Mouse (Mus musculus): ENCODE results near the gene Pop5. TPM values are rescaled to one million over a fixed set of nuclear protein-coding genes. Genes with fewer than 3 reads are reported as not detected.

Pop5 gene
- polyA plus RNA-seq, 1 experiment from 2014 or later: 92.8 TPM

GRCm38 (mm10) chr5:115267469-115268045 is 31.9 kb downstream of the Pop5 start:
- Histone ChIP-seq H3K27me3 (ENCODE audit: control insufficient read depth, insufficient read depth, low read depth, low read length) (no peaks in the 10 kb centered on the region), H3K36me3 (ENCODE audit: control insufficient read depth, insufficient read depth, low read length) (no peaks in the 10 kb centered on the region), H3K4me2 (ENCODE audit: low read length) (no peak overlapping the region), H3K9ac (ENCODE audit: low read depth, low read length) (no peak overlapping the region), H3K27ac (ENCODE audit: low read length) (no peak overlapping the region), H3K9me3 (replicated peaks; ENCODE audit: control insufficient read depth, low read length, poor library complexity, severe bottlenecking) (no peaks in the 10 kb centered on the region), H3K4me1 (ENCODE audit: control insufficient read depth, insufficient read depth, low read length) (peaks cover 37% of the 10 kb centered on the region), H3K4me3 (ENCODE audit: low read depth, low read length) (no peak overlapping the region)
- WGBS: 74% methylated on average over 3 of the region's 3 CpGs
- ATAC-seq: no peak

- Histone ChIP-seq H3K27ac (ENCODE audit: low read length) (no peak overlapping the region), H3K4me1 (ENCODE audit: control insufficient read depth, insufficient read depth, low read length) (peaks cover 37% of the 10 kb centered on the region), H3K9ac (ENCODE audit: low read depth, low read length) (no peak overlapping the region), H3K27me3 (ENCODE audit: control insufficient read depth, insufficient read depth, low read depth, low read length) (no peaks in the 10 kb centered on the region), H3K4me3 (ENCODE audit: low read depth, low read length) (no peak overlapping the region), H3K4me2 (ENCODE audit: low read length) (no peak overlapping the region), H3K36me3 (ENCODE audit: control insufficient read depth, insufficient read depth, low read length) (no peaks in the 10 kb centered on the region), H3K9me3 (replicated peaks; ENCODE audit: control insufficient read depth, low read length, poor library complexity, severe bottlenecking) (no peaks in the 10 kb centered on the region)
- ATAC-seq: no peak
- 72% methylated on average over 3 of the region's 3 CpGs for WGBS
Observed at GRCm38 (mm10) chr5:115268266-115268665, 32.6 kb downstream of the Pop5 start.

GRCm38 (mm10) chr5:115269969-115270368 is 34.3 kb downstream of the Pop5 start:
- Histone ChIP-seq H3K4me1 (ENCODE audit: control insufficient read depth, insufficient read depth, low read length) (peaks cover 37% of the 10 kb centered on the region), H3K27me3 (ENCODE audit: control insufficient read depth, insufficient read depth, low read depth, low read length) (no peaks in the 10 kb centered on the region), H3K4me2 (ENCODE audit: low read length) (peak overlapping the region; percentile 86), H3K36me3 (ENCODE audit: control insufficient read depth, insufficient read depth, low read length) (no peaks in the 10 kb centered on the region), H3K9ac (ENCODE audit: low read depth, low read length) (no peak overlapping the region), H3K27ac (ENCODE audit: low read length) (no peak overlapping the region), H3K4me3 (ENCODE audit: low read depth, low read length) (no peak overlapping the region), H3K9me3 (replicated peaks; ENCODE audit: control insufficient read depth, low read length, poor library complexity, severe bottlenecking) (no peaks in the 10 kb centered on the region)
- 95% methylated on average over 1 of the region's 1 CpGs for WGBS
- no peak for ATAC-seq

GRCm38 (mm10) chr5:115271931-115272811 is 36.5 kb downstream of the Pop5 start:
- H3K36me3 ChIP-seq (ENCODE audit: control insufficient read depth, insufficient read depth, low read length): no peaks in the 10 kb centered on the region
- under 1% methylated on average over 66 of the region's 77 CpGs for WGBS
- H3K27ac ChIP-seq (ENCODE audit: low read length): peak overlapping the region; percentile 89
- peak overlapping the region; percentile 86 for H3K4me2 ChIP-seq (ENCODE audit: low read length)
- peak; percentile 52; the same call in 1 of the 2 replicates for ATAC-seq
- H3K27me3 ChIP-seq (ENCODE audit: control insufficient read depth, insufficient read depth, low read depth, low read length): no peaks in the 10 kb centered on the region
- H3K4me3 ChIP-seq (ENCODE audit: low read depth, low read length): peak overlapping the region; percentile 97
- H3K9ac ChIP-seq (ENCODE audit: low read depth, low read length): peak overlapping the region; percentile 98
- H3K9me3 ChIP-seq (replicated peaks; ENCODE audit: control insufficient read depth, low read length, poor library complexity, severe bottlenecking): no peaks in the 10 kb centered on the region
- H3K4me1 ChIP-seq (ENCODE audit: control insufficient read depth, insufficient read depth, low read length): peaks cover 32% of the 10 kb centered on the region

- Histone ChIP-seq H3K36me3 (ENCODE audit: control insufficient read depth, insufficient read depth, low read length) (no peaks in the 10 kb centered on the region), H3K27me3 (ENCODE audit: control insufficient read depth, insufficient read depth, low read depth, low read length) (no peaks in the 10 kb centered on the region), H3K4me1 (ENCODE audit: control insufficient read depth, insufficient read depth, low read length) (peaks cover 32% of the 10 kb centered on the region), H3K9ac (ENCODE audit: low read depth, low read length) (peak within 1 kb of the TSS; percentile 98), H3K4me3 (ENCODE audit: low read depth, low read length) (peak within 1 kb of the TSS; percentile 97), H3K4me2 (ENCODE audit: low read length) (peak within 1 kb of the TSS; percentile 86), H3K27ac (ENCODE audit: low read length) (peak within 1 kb of the TSS; percentile 89), H3K9me3 (replicated peaks; ENCODE audit: control insufficient read depth, low read length, poor library complexity, severe bottlenecking) (no peaks in the 10 kb centered on the region)
- ATAC-seq: peak; percentile 88
- 14% methylated on average over 26 of the region's 26 CpGs for WGBS
Observed at GRCm38 (mm10) chr5:115272812-115273548, 37.3 kb downstream of the Pop5 start, which contains the start of gene Rnf10. Rnf10 (minus strand) TSS chr5:115272898.

- peak overlapping the region; percentile 97; the same call in 1 of the 2 replicates for H3K4me3 ChIP-seq (ENCODE audit: low read depth, low read length)
- peak overlapping the region; percentile 89 for H3K27ac ChIP-seq (ENCODE audit: low read length)
- no peaks in the 10 kb centered on the region for H3K9me3 ChIP-seq (replicated peaks; ENCODE audit: control insufficient read depth, low read length, poor library complexity, severe bottlenecking)
- H3K36me3 ChIP-seq (ENCODE audit: control insufficient read depth, insufficient read depth, low read length): no peaks in the 10 kb centered on the region
- 0 out of 2 replicates have a peak, but pooled peaks have one; percentile 5 for ATAC-seq
- H3K9ac ChIP-seq (ENCODE audit: low read depth, low read length): no peak overlapping the region
- WGBS: 64% methylated on average over 6 of the region's 6 CpGs
- peak overlapping the region; percentile 52 for H3K4me2 ChIP-seq (ENCODE audit: low read length)
- no peaks in the 10 kb centered on the region for H3K27me3 ChIP-seq (ENCODE audit: control insufficient read depth, insufficient read depth, low read depth, low read length)
- peaks cover 29% of the 10 kb centered on the region for H3K4me1 ChIP-seq (ENCODE audit: control insufficient read depth, insufficient read depth, low read length)
Observed at GRCm38 (mm10) chr5:115273549-115274135, 38.0 kb downstream of the Pop5 start.

GRCm38 (mm10) chr5:115274353-115274752 is 38.7 kb downstream of the Pop5 start:
- no peaks in the 10 kb centered on the region for H3K36me3 ChIP-seq (ENCODE audit: control insufficient read depth, insufficient read depth, low read length)
- no peak overlapping the region for H3K9ac ChIP-seq (ENCODE audit: low read depth, low read length)
- H3K4me1 ChIP-seq (ENCODE audit: control insufficient read depth, insufficient read depth, low read length): peaks cover 22% of the 10 kb centered on the region
- ATAC-seq: no peak
- no peak overlapping the region for H3K27ac ChIP-seq (ENCODE audit: low read length)
- no peak overlapping the region for H3K4me3 ChIP-seq (ENCODE audit: low read depth, low read length)
- WGBS: 70% methylated on average over 1 of the region's 1 CpGs
- no peaks in the 10 kb centered on the region for H3K27me3 ChIP-seq (ENCODE audit: control insufficient read depth, insufficient read depth, low read depth, low read length)
- H3K9me3 ChIP-seq (replicated peaks; ENCODE audit: control insufficient read depth, low read length, poor library complexity, severe bottlenecking): no peaks in the 10 kb centered on the region
- H3K4me2 ChIP-seq (ENCODE audit: low read length): no peak overlapping the region

GRCm38 (mm10) chr5:115274771-115275170 is 39.1 kb downstream of the Pop5 start:
- no peaks in the 10 kb centered on the region for H3K9me3 ChIP-seq (replicated peaks; ENCODE audit: control insufficient read depth, low read length, poor library complexity, severe bottlenecking)
- H3K27me3 ChIP-seq (ENCODE audit: control insufficient read depth, insufficient read depth, low read depth, low read length): no peaks in the 10 kb centered on the region
- no peak overlapping the region for H3K9ac ChIP-seq (ENCODE audit: low read depth, low read length)
- H3K36me3 ChIP-seq (ENCODE audit: control insufficient read depth, insufficient read depth, low read length): no peaks in the 10 kb centered on the region
- H3K4me1 ChIP-seq (ENCODE audit: control insufficient read depth, insufficient read depth, low read length): peaks cover 19% of the 10 kb centered on the region
- no peak for ATAC-seq
- H3K4me2 ChIP-seq (ENCODE audit: low read length): no peak overlapping the region
- H3K27ac ChIP-seq (ENCODE audit: low read length): no peak overlapping the region
- no peak overlapping the region for H3K4me3 ChIP-seq (ENCODE audit: low read depth, low read length)
- WGBS: 86% methylated on average over 1 of the region's 1 CpGs

Measured in midbrain, embryonic 16.5 days (tissue).